Mouse (Mus musculus): ENCODE data around the gene Slc34a1.

Slc34a1 gene

GRCm38 (mm10) chr13:55444286-55444936, 46.4 kb downstream of the Slc34a1 start:
- peak in 1 of 2 experiments; percentile 93 for DNase-seq

GRCm38 (mm10) chr13:55444937-55445315, 46.9 kb downstream of the Slc34a1 start, which contains the start of gene Grk6:
Gene Grk6, plus strand, starts transcription at chr13:55445072.
- DNase-seq: peak; percentile 99 to 100

GRCm38 (mm10) chr13:55445361-55446091, 47.5 kb downstream of the Slc34a1 start:
- DNase-seq: no peak

GRCm38 (mm10) chr13:55446483-55447105, 48.6 kb downstream of the Slc34a1 start:
- no peak for DNase-seq

- DNase-seq: no peak
These were observed 49.6 kb downstream of the Slc34a1 start for GRCm38 (mm10) chr13:55447543-55447943.

- no peak for DNase-seq
These were observed 50.1 kb downstream of the Slc34a1 start for GRCm38 (mm10) chr13:55448131-55448530.

GRCm38 (mm10) chr13:55449205-55449604, 51.2 kb downstream of the Slc34a1 start:
- no peak for DNase-seq

- DNase-seq: no peak
These were observed 51.9 kb downstream of the Slc34a1 start for GRCm38 (mm10) chr13:55449679-55450441.

GRCm38 (mm10) chr13:55450511-55450980, 52.6 kb downstream of the Slc34a1 start:
- DNase-seq: no peak

- DNase-seq: no peak
These were observed 53.3 kb downstream of the Slc34a1 start for GRCm38 (mm10) chr13:55451296-55451695.

- peak; percentile 59 to 69 for DNase-seq
These were observed 54.0 kb downstream of the Slc34a1 start for GRCm38 (mm10) chr13:55451785-55452549.

GRCm38 (mm10) chr13:55462965-55463364, 65.0 kb downstream of the Slc34a1 start:
- no peak for DNase-seq

- DNase-seq: no peak
These were observed 65.5 kb downstream of the Slc34a1 start for GRCm38 (mm10) chr13:55463399-55464026.

- DNase-seq: peak; percentile 35 to 58
These were observed 66.3 kb downstream of the Slc34a1 start, which contains the start of gene Prr7 for GRCm38 (mm10) chr13:55464027-55464884. Gene Prr7, plus strand, starts transcription at chr13:55464267.

- DNase-seq: no peak
These were observed 67.2 kb downstream of the Slc34a1 start for GRCm38 (mm10) chr13:55465184-55465583.
